Mouse (Mus musculus): ENCODE results near the gene Gm6164.
"Not testable (repeated sequence)": the region's sequence is repeated elsewhere in the genome, so short reads cannot be mapped to it uniquely, and the experiment has no call there.

The Gm6164 gene

GRCm38 (mm10) chr7:20205507-20205906, at the start of gene Gm6164:
TSS of gene Gm6164 (minus strand) at chr7:20205607.
- not testable (repeated sequence) for DNase-seq (ENCODE audit: low spot score in 2 of 2)

- not testable (repeated sequence) for DNase-seq (ENCODE audit: low spot score in 2 of 2)
These were observed 28.3 kb upstream of the Gm6164 start, which contains the start of gene Gm4498 for GRCm38 (mm10) chr7:20233728-20234127. TSS of gene Gm4498 (minus strand) at chr7:20233828.

GRCm38 (mm10) chr7:20193410-20193809, 12.0 kb downstream of the Gm6164 start, which contains the start of gene Vmn1r95:
TSS of gene Vmn1r95 (plus strand) at chr7:20193710.
- DNase-seq (ENCODE audit: low spot score in 2 of 2): not testable (repeated sequence)

- DNase-seq (ENCODE audit: low spot score in 2 of 2): not testable (repeated sequence)
These were observed 37.1 kb downstream of the Gm6164 start, which contains the start of gene Vmn1r94 for GRCm38 (mm10) chr7:20168277-20168676. TSS of gene Vmn1r94 (minus strand) at chr7:20168377.
